Mouse (Mus musculus): ENCODE measurements around the gene Ube2ql1. TPM values are rescaled to one million over a fixed set of nuclear protein-coding genes. Genes with fewer than 3 reads are reported as not detected.

The Ube2ql1 gene
- total RNA-seq (2021), result 1 to 10 TPM; 1.9 to 2.9 TPM
- long read RNA-seq, experiment 1, partial matches to known transcripts, result 0 of 5 reads
- long read RNA-seq, experiment 1, other reads (novel, unspliced or antisense), result 1 of 5 reads
- long read RNA-seq, experiment 2, transcript Ube2ql1-201 (2 exons, 2,674 nt), result major isoform, 16 of 18 reads
- long read RNA-seq, experiment 2, partial matches to known transcripts, result 0 of 18 reads
- long read RNA-seq, experiment 2, other reads (novel, unspliced or antisense), result 2 of 18 reads

- peak; percentile 61 to 66 for DNase-seq (ENCODE audit: low spot score in 2 of 2)
Measured at GRCm38 (mm10) chr13:69739759-69740135, at the start of gene Ube2ql1. Ube2ql1 (minus strand) TSS chr13:69739889.

GRCm38 (mm10) chr13:69788704-69789103, 49.0 kb upstream of the Ube2ql1 start:
- DNase-seq (ENCODE audit: low spot score in 2 of 2), result no peak

- no peak for DNase-seq (ENCODE audit: low spot score in 2 of 2)
Measured at GRCm38 (mm10) chr13:69778221-69778620, 38.5 kb upstream of the Ube2ql1 start.

GRCm38 (mm10) chr13:69772358-69772757, 32.7 kb upstream of the Ube2ql1 start:
- no peak for DNase-seq (ENCODE audit: low spot score in 2 of 2)

- DNase-seq (ENCODE audit: low spot score in 2 of 2), result no peak
Measured at GRCm38 (mm10) chr13:69770538-69771456, 31.1 kb upstream of the Ube2ql1 start.

GRCm38 (mm10) chr13:69768152-69768551, 28.5 kb upstream of the Ube2ql1 start:
- DNase-seq (ENCODE audit: low spot score in 2 of 2), result no peak

GRCm38 (mm10) chr13:69764646-69765045, 25.0 kb upstream of the Ube2ql1 start:
- no peak for DNase-seq (ENCODE audit: low spot score in 2 of 2)

GRCm38 (mm10) chr13:69761393-69761792, 21.7 kb upstream of the Ube2ql1 start:
- DNase-seq (ENCODE audit: low spot score in 2 of 2), result no peak

- no peak for DNase-seq (ENCODE audit: low spot score in 2 of 2)
Measured at GRCm38 (mm10) chr13:69758979-69759378, 19.3 kb upstream of the Ube2ql1 start.

GRCm38 (mm10) chr13:69752875-69753274, 13.2 kb upstream of the Ube2ql1 start:
- DNase-seq (ENCODE audit: low spot score in 2 of 2), result no peak

- no peak for DNase-seq (ENCODE audit: low spot score in 2 of 2)
Measured at GRCm38 (mm10) chr13:69751510-69751909, 11.8 kb upstream of the Ube2ql1 start.

- no peak for DNase-seq (ENCODE audit: low spot score in 2 of 2)
Measured at GRCm38 (mm10) chr13:69748756-69749155, 9.1 kb upstream of the Ube2ql1 start.

GRCm38 (mm10) chr13:69740331-69741285, 919 bp upstream of the Ube2ql1 start:
- DNase-seq (ENCODE audit: low spot score in 2 of 2), result no peak

GRCm38 (mm10) chr13:69739091-69739758, 464 bp downstream of the Ube2ql1 start:
- DNase-seq (ENCODE audit: low spot score in 2 of 2), result peak in 1 of 2 experiments; percentile 17

- DNase-seq (ENCODE audit: low spot score in 2 of 2), result no peak
Measured at GRCm38 (mm10) chr13:69738461-69738971, 1.2 kb downstream of the Ube2ql1 start.

GRCm38 (mm10) chr13:69737444-69738185, 2.1 kb downstream of the Ube2ql1 start:
- no peak for DNase-seq (ENCODE audit: low spot score in 2 of 2)

GRCm38 (mm10) chr13:69732636-69733035, 7.1 kb downstream of the Ube2ql1 start:
- no peak for DNase-seq (ENCODE audit: low spot score in 2 of 2)

GRCm38 (mm10) chr13:69725376-69725775, 14.3 kb downstream of the Ube2ql1 start:
- DNase-seq (ENCODE audit: low spot score in 2 of 2), result no peak

- no peak for DNase-seq (ENCODE audit: low spot score in 2 of 2)
Measured at GRCm38 (mm10) chr13:69721141-69721540, 18.5 kb downstream of the Ube2ql1 start.

Measured in adrenal gland, postnatal 4 days (tissue).